Mouse (Mus musculus) erythroblast, embryonic 14.5 days (primary cell): ENCODE data around the gene Sec14l1.

ENCODE experiments used
- GATA1 ChIP-seq: IDR thresholded peaks from 2 replicates; pipeline ENCODE4 v1.6.1; 2012; ENCODE audit warnings: low read length, inconsistent platforms, mixed read lengths
- TAL1 ChIP-seq: IDR thresholded peaks from 3 replicates; pipeline ENCODE4 v1.6.1; 2012; ENCODE audit warnings: low read length, inconsistent platforms, mixed read lengths

DNA sequence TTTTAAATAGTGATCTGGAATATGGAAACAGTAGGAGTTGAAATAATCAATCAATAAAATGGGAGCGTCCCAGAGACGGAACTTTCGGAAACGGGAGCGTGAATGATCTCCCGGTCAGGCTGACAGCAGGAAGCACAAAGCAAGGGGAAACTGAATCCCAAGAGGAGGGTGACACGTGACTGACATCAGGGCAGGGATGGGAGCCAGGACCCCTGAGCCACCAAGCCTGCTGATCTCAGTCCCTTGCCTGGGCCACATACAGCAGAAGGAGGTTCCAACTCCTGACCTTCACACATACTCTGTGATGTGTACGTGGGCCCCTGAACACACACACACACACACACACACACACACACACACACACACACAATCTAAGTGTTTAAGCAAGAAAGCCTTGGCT lies 46.6 kb downstream of the Sec14l1 start:
- TF ChIP-seq GATA1 = no peak
- TF ChIP-seq TAL1 = no peak
